ENCODE assay signal across 13 mouse cellular contexts in the genomic region with DNA sequence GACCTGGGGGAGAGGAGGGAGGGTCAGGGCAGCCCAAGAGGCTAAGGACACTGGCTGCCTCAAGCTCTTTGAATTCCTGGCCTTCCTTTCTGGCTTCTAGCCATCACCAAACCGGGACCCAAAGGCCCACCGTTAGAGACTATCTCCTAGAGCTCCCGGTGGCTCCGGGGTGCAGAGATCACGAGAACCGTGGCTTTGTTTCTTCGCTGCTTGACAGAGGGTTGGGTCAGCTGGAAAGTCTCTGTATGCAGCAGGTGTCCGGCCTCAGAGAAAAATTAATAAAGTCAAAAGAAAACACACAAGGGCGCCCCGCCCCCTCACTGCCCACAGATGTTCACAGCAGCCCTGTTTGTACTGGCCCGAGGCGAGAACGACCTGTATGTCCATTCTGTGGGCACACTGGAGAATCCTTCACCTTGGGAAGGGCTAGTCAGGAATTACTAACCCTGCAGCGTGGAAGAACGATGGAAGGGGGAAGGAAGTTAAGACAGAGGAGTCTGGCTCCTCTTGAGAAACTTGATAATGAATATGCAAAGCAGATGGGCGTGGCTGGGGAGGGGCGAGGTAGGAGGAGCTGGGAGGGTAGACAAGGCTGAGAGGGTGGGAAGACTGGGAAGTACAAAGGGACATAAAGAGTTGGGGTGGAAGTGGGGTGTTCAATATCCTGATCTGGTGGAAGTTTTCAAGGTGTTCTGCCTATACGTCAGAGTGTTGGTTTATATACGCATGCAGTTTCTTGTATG. TPM values are rescaled to one million over a fixed set of nuclear protein-coding genes. Genes with fewer than 3 reads are reported as not detected.
DNase-seq lines count a peak whose midpoint lies in the region; ATAC-seq and TF ChIP-seq lines count a peak whose summit lies in the region.
"Had no signal": no experiment of that assay in that cellular context is flagged by ENCODE, and none has a peak within 500 bp of the region (broad histone marks: within the 10 kb centered on the region; RNA-seq: fewer than 3 reads in every experiment).

No protein-coding gene starts in this region.

- DNase-seq in heart, embryonic 10.5 days (ENCODE audit: low spot score) = no peak
- DNase-seq in heart, adult 8-10 months (ENCODE audit: low spot score) = no peak
- DNase-seq in lung, embryonic 14.5 days = peak; percentile 42
- no peak for DNase-seq in lung, postnatal 25 days (ENCODE audit: low spot score)
- DNase-seq in c-Kit-positive CD71-positive TER-119-positive erythroid progenitor cells, embryonic 14.5 days (ENCODE audit: low spot score) = no peak
- DNase-seq: cerebellum, adult 18-20 months; thymus, postnatal 14 days had no signal

- 47% methylated on average over 19 of the region's 19 CpGs for WGBS in heart, embryonic 10.5 days
- WGBS in lung, embryonic 14.5 days = 36% methylated on average over 19 of the region's 19 CpGs
- WGBS in stomach, embryonic 14.5 days = 21% methylated on average over 19 of the region's 19 CpGs

- no peaks in the 10 kb centered on the region for H3K36me3 ChIP-seq in heart, embryonic 10.5 days
- no peaks in the 10 kb centered on the region for H3K36me3 ChIP-seq in lung, embryonic 14.5 days (ENCODE audit: insufficient read depth)
- no peaks in the 10 kb centered on the region for H3K36me3 ChIP-seq in stomach, embryonic 14.5 days (ENCODE audit: control insufficient read depth, insufficient read depth, low read length)
- H3K36me3 ChIP-seq: hindbrain, embryonic 12.5 days had no signal

- no peak overlapping the region for H3K27ac ChIP-seq in heart, embryonic 10.5 days
- H3K27ac ChIP-seq in lung, embryonic 14.5 days (ENCODE audit: low read depth) = no peak overlapping the region
- no peak overlapping the region for H3K27ac ChIP-seq in stomach, embryonic 14.5 days (ENCODE audit: low read length)
- H3K27ac ChIP-seq: hindbrain, embryonic 12.5 days; left cerebral cortex, adult 2 months had no signal

- H3K9me3 ChIP-seq in heart, embryonic 10.5 days = no peaks in the 10 kb centered on the region
- no peaks in the 10 kb centered on the region for H3K9me3 ChIP-seq in lung, embryonic 14.5 days (ENCODE audit: low read depth, low read length)
- H3K9me3 ChIP-seq in stomach, embryonic 14.5 days (ENCODE audit: control insufficient read depth, low read depth, low read length) = no peaks in the 10 kb centered on the region
- H3K9me3 ChIP-seq: hindbrain, embryonic 12.5 days had no signal

- no peak for TF ChIP-seq CTCF in lung, embryonic 14.5 days (IDR thresholded peaks at IDR 0.05; ENCODE audit: low read depth)

- peaks cover 84% of the 10 kb centered on the region for H3K27me3 ChIP-seq in heart, embryonic 10.5 days (ENCODE audit: insufficient read depth, poor library complexity, severe bottlenecking)
- H3K27me3 ChIP-seq in lung, embryonic 14.5 days (ENCODE audit: insufficient read depth, low read length) = peaks cover 44% of the 10 kb centered on the region
- H3K27me3 ChIP-seq in stomach, embryonic 14.5 days (ENCODE audit: control insufficient read depth, insufficient read depth, low read length) = no peaks in the 10 kb centered on the region

- H3K4me1 ChIP-seq in heart, embryonic 10.5 days = peaks cover 21% of the 10 kb centered on the region
- 0 out of 2 replicates have a peak, but pooled peaks cover 4% of the 10 kb centered on the region for H3K4me1 ChIP-seq in lung, embryonic 14.5 days (ENCODE audit: insufficient read depth)
- peaks cover 20% of the 10 kb centered on the region for H3K4me1 ChIP-seq in stomach, embryonic 14.5 days (ENCODE audit: control insufficient read depth, insufficient read depth, low read length)

- H3K4me3 ChIP-seq in heart, embryonic 10.5 days = peak overlapping the region; percentile 31; the same call in 1 of the 2 replicates
- H3K4me3 ChIP-seq in lung, embryonic 14.5 days (ENCODE audit: low read depth, low read length) = no peak overlapping the region
- no peak overlapping the region for H3K4me3 ChIP-seq in stomach, embryonic 14.5 days (ENCODE audit: low read depth, low read length)
- H3K4me3 ChIP-seq: hindbrain, embryonic 12.5 days; left cerebral cortex, adult 2 months had no signal

- no peak overlapping the region for H3K9ac ChIP-seq in lung, embryonic 14.5 days
- H3K9ac ChIP-seq in stomach, embryonic 14.5 days (replicated peaks; ENCODE audit: low read depth, low read length) = no peak overlapping the region
- H3K9ac ChIP-seq: hindbrain, embryonic 12.5 days had no signal

- no peak for ATAC-seq in lung, embryonic 14.5 days (ENCODE audit: insufficient read depth)
- peak; percentile 28 for ATAC-seq in granulocyte monocyte progenitor cell, adult 5-6 weeks (replicated peaks; ENCODE audit: poor library complexity, severe bottlenecking)
- ATAC-seq in stomach, embryonic 14.5 days (ENCODE audit: insufficient number of reproducible peaks, insufficient read depth, low FRiP score, low read depth) = no peak
- no peak for ATAC-seq in frontal cortex, adult (ENCODE audit: low TSS enrichment)
- ATAC-seq: activated CD4-positive, CD25-positive, alpha-beta regulatory T cell, adult 4 months had no signal

- H3K4me2 ChIP-seq in lung, embryonic 14.5 days = peak overlapping the region; percentile 23; the same call in 1 of the 2 replicates
- peak overlapping the region; percentile 22; the same call in 1 of the 2 replicates for H3K4me2 ChIP-seq in stomach, embryonic 14.5 days (replicated peaks; ENCODE audit: low read depth, low read length)
- H3K4me2 ChIP-seq: hindbrain, embryonic 12.5 days had no signal

RNA-seq across cellular contexts. Expression of a gene that starts 4.5 kb away (rescaled TPM):
- polyA plus RNA-seq in heart, embryonic 10.5 days (2016; fragmentation: Nextera tagmentation; extraction: Ambion mirVana) = 13.5 and 14.2 TPM in 2 replicates
- total RNA-seq in heart, adult 8-10 months (2022) = 10 to 100 TPM; 55.8 to 74.3 (median 66.5) TPM
- polyA plus RNA-seq in lung, embryonic 14.5 days (2014; fragmentation: Nextera tagmentation; extraction: Ambion mirVana) = 6.7 and 10.2 TPM in 2 replicates
- total RNA-seq in granulocyte monocyte progenitor cell, adult 5-6 weeks (2014; fragmentation: Nextera tagmentation) = 0.32 and 1.7 TPM in 2 replicates
- total RNA-seq in granulocyte monocyte progenitor cell, adult 5-6 weeks (2017) = 0.65 TPM in 1 of 2 replicates, not detected in the other
- 19.8 and 21.7 TPM in 2 replicates for polyA plus RNA-seq in stomach, embryonic 14.5 days (2014; fragmentation: Nextera tagmentation; extraction: Ambion mirVana)

RNA-seq across cellular contexts. Expression of a gene that starts 37.5 kb away (rescaled TPM):
- polyA plus RNA-seq in heart, embryonic 10.5 days (2016; fragmentation: Nextera tagmentation; extraction: Ambion mirVana) = 44.9 and 46.1 TPM in 2 replicates
- total RNA-seq in heart, adult 8-10 months (2022) = 10 to 100 TPM; 20.8 to 24.3 (median 21.7) TPM
- 51.4 and 54.3 TPM in 2 replicates for polyA plus RNA-seq in lung, embryonic 14.5 days (2014; fragmentation: Nextera tagmentation; extraction: Ambion mirVana)
- total RNA-seq in granulocyte monocyte progenitor cell, adult 5-6 weeks (2014; fragmentation: Nextera tagmentation) = 52.3 and 53.9 TPM in 2 replicates
- total RNA-seq in granulocyte monocyte progenitor cell, adult 5-6 weeks (2017) = 75.7 and 78.5 TPM in 2 replicates
- polyA plus RNA-seq in stomach, embryonic 14.5 days (2014; fragmentation: Nextera tagmentation; extraction: Ambion mirVana) = 43.2 and 45.4 TPM in 2 replicates
